Mouse (Mus musculus) natural killer cell, adult 2 months (primary cell): ENCODE data around the gene Olfr1157.

Experiments used
- DNase-seq, 2 experiments: peaks; one replicate each; pipeline ENCODE4 v3.0.0; 2022; ENCODE audit warnings: low spot score in 2 of 2

Gene Olfr1157

DNA sequence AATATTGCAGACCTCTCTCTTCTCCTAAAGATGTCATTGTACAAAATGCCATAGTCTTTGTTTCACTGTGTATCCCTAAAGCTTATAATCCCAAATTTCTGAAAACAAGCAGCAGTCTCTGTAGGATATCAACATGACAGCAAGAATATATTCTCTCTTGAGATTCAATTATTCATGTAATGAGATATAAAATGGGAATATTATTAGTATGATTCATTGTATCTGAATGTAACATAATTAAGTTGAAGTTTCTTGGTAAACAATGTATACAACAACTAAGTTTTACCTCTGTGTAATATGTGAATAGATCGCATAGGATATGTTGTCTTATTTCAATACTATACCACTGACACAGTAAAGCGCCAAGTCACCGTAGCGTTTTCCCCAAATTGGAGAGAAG is at the start of gene Olfr1157:
Gene Olfr1157, minus strand, starts transcription at position 101 of the 400 bp plus-strand sequence.
- DNase-seq: no peak

DNA sequence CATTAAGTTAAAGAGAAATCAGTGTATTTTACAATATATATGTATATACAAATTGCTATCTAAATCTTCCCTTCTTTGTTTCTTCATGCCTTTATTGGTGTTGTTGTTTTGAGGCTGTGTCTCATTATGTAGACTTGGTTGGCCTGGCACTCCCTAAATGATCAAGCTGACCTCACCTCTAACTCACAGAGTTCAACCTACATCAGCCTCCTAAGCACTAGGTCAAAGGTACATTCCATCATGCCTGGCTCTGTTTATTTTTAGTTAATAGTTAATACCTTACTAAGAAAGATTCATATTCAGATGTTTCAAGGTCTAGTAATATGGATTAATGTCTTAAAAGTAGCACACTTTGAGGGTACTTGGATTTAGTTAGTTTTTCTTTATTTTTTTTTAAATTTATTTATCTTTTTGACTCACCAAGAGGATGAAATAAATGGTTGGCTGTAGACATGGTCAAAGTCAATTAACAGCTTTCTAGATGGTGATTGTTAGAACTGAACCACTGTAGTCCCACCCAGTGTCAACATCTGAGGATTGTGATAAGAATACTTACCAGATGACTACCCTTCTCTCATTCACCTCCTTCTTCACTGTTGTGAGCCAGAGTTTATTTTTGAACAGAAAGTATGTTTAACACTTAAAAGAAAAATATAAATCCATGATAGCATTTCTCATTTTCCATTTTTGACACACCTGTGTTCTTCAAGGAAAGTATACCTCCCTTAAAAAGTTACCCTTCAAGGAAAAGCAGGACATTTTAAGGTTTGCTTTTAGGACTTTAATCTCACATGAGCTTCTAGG is 39.6 kb upstream of the Olfr1157 start, which contains the start of gene Olfr1160:
Gene Olfr1160, minus strand, starts transcription at position 754 of the 804 bp plus-strand sequence.
- no peak for DNase-seq

DNA sequence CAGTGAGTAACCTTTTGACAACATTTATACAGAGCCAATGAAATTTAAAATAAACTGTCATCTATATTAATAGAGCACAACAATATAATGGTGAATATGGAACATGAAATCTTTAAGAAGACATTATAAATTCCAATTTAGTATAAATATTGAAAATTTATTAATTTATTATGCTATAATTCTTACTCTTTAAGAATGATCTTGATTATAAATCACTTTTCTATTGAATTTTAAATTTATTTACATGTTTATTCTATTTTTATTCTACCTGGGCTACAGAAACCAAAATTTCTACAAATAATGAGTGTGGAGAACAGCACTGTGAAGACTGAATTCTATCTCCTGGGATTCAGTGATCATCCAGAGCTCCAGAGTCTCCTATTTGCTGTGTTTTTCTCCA is 21.7 kb upstream of the Olfr1157 start, which contains the start of gene Olfr1158:
Gene Olfr1158, plus strand, starts transcription at position 301 of the 400 bp plus-strand sequence.
- no peak for DNase-seq

DNA sequence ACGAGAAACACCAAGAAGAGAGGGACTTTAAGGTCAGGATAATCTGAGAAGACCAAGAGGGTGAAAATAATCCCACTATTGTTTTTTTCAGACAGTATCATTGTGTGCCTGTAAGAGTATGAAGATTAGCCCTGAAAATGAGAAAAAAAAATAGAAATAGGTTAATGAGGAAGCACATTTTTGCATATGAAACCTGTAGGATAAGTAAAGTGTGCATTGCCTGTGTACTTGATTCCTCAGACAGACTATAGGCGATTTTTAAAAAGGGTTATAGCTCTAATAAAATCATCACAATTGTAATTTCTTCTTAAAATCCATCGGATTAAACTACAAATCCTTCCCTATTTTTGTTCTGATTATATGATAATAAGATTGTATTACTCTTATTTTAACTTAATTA is 6.5 kb upstream of the Olfr1157 start, which contains the start of gene Olfr74:
Gene Olfr74, minus strand, starts transcription at position 101 of the 400 bp plus-strand sequence.
- no peak for DNase-seq

DNA sequence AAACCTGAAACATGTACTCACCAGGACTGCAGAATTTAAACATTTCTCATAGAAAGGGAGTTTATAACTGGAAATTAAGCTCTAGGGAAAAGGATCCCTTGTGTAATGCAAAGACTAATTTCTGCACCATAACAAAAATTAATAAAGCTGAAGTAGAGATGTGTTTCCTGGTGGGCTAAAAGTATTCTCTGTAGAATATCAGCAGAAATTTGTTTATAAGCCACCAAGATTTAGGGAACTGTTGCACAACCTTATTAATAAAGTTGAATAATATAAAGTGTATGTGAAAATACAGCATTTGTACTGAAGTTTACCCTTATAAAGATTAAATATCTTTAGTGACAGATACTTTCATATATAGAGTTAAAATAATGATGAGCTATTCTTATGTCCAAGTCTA is 15.1 kb downstream of the Olfr1157 start, which contains the start of gene Olfr1156:
Gene Olfr1156, minus strand, starts transcription at position 101 of the 400 bp plus-strand sequence.
- DNase-seq: no peak

DNA sequence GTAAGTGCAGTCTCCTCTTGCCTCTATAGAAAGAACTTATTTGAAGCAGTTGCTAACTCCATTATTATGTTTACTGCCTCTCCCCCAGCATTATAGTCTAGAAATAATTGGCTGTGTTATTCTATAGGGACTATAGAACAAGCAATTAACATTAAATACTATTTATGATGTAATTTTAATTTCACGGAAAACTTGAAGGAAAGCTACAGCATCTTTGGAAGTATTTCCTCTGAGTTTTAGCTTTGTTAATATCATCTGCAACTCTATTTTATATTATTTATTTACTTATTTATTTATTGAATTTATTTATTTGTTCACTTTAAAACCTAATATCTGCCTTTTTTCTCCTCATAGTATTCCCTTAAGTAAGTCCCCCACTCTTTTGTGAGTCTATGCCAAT is 23.1 kb downstream of the Olfr1157 start, which contains the start of gene Olfr1155:
Gene Olfr1155, minus strand, starts transcription at position 101 of the 400 bp plus-strand sequence.
- no peak for DNase-seq
